Mouse (Mus musculus): Measurements from ENCODE around the gene Ppp1r36. TPM values are rescaled to one million over a fixed set of nuclear protein-coding genes. Genes with fewer than 3 reads are reported as not detected.
"Not testable (repeated sequence)": the region's sequence is repeated elsewhere in the genome, so short reads cannot be mapped to it uniquely, and the experiment has no call there.

Ppp1r36 gene
- polyA plus RNA-seq, 1 experiment from 2014 or later: 1.8 TPM

DNA sequence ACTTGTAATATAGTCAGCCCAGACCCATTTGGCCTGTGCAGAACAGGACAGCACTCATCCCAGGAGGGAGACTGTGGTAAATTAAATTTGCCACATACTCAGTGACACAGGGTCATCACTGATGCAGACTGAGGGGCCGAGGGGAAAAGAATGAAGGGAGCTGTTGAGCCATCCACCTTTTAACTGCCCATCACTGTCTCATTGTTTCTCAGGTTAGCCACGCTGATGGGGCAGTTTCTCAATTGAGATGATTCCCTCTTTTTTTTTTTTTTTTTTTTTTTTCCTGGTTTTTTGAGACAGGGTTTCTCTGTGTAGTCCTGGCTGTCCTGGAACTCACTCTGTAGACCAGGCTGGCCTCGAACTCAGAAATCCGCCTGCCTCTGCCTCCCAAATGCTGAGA, 41.1 kb downstream of the Ppp1r36 start:
- not testable (repeated sequence) for H3K4me1 ChIP-seq (replicated peaks); H3K9me3 ChIP-seq (replicated peaks); H3K27ac ChIP-seq; H3K27me3 ChIP-seq; H3K36me3 ChIP-seq; H3K9ac ChIP-seq; H3K4me2 ChIP-seq; H3K4me3 ChIP-seq; ATAC-seq (replicated peaks; ENCODE audit: insufficient number of reproducible peaks, insufficient read depth, low FRiP score, low read depth)
- 92% methylated on average over 4 of the region's 4 CpGs for WGBS

DNA sequence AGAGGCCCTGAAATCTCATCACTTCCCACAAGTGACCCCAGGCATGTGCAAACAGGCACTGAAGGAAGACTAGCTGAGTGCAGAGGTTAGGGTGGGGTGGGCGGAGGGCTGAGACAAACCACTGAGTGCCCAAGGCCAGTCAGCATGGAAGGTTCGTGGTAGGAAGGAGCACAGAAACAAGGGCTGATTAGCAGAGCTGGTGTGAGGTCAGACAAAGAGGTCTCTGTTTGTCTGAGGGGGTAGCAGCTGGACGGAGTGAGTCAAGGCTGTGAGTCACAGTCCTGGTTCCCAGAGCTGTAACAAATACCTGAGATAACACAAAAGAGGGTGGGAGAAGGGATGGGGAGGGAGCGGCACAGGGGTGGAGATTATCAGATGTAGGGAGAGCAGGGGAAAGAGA, 41.7 kb downstream of the Ppp1r36 start:
- ATAC-seq (replicated peaks; ENCODE audit: insufficient number of reproducible peaks, insufficient read depth, low FRiP score, low read depth): peak; percentile 35; the same call in 1 of the 2 replicates
- no peaks in the 10 kb centered on the region for H3K36me3 ChIP-seq
- WGBS: 34% methylated on average over 4 of the region's 4 CpGs
- no peak overlapping the region for H3K4me3 ChIP-seq
- H3K4me2 ChIP-seq: no peak overlapping the region
- no peak overlapping the region for H3K9ac ChIP-seq
- 0 out of 2 replicates have a peak, but pooled peaks cover 5% of the 10 kb centered on the region for H3K4me1 ChIP-seq (replicated peaks)
- no peaks in the 10 kb centered on the region for H3K9me3 ChIP-seq (replicated peaks)
- H3K27ac ChIP-seq: no peak overlapping the region
- H3K27me3 ChIP-seq: no peaks in the 10 kb centered on the region

DNA sequence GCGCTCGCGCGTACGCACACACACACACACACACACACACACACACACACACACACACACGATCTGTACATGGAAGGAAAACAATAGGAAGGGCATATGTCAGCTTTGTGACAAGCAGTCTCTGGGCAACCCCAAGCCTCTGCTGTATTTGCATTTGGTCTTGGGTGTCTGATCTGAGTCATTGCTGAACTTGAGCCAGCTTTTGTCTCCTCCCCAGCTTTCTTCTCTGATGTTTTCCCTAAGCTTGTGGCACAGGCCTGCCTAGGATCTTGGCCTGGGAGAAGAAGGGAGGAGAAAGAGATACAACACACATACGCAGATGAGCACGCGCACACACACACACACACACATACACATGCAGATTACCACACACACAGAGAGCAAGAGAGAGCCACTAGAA, 46.1 kb downstream of the Ppp1r36 start:
- Histone ChIP-seq H3K36me3 (no peaks in the 10 kb centered on the region), H3K4me3 (no peak overlapping the region), H3K4me2 (no peak overlapping the region), H3K27me3 (no peaks in the 10 kb centered on the region), H3K9ac (no peak overlapping the region), H3K27ac (no peak overlapping the region), H3K9me3 (replicated peaks) (no peaks in the 10 kb centered on the region), H3K4me1 (replicated peaks) (peaks cover 12% of the 10 kb centered on the region)
- WGBS: 86% methylated on average over 9 of the region's 9 CpGs
- no peak for ATAC-seq (replicated peaks; ENCODE audit: insufficient number of reproducible peaks, insufficient read depth, low FRiP score, low read depth)

DNA sequence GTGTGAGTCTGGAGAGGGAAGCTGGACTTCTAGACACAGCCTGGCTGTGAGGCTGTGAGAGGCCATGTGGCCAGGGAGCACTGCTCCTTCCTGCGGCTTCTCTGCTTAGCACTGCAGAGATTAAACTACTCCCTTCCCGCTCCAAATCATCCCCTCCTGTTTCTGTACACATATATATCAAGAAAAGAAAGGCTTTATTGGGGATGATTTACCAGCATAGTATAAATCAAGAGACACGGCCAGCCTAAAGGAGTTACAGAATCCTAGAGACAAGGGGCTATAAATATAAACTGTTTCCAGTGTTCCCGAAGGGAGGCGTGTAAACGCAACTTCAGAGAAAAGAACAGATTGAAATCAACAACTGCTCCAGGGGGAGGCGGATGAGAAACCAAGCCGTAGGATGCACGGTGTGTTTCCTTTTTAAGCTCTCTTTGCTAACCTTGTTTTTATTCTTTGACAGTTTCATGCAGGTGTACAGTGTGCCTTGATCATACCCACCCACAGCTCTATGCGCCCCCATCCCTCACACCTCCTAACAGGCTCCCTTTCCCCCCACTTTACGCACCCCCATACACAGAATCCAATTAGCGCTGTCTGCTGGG, 47.4 kb downstream of the Ppp1r36 start:
- Histone ChIP-seq H3K4me3 (no peak overlapping the region), H3K4me1 (replicated peaks) (peaks cover 10% of the 10 kb centered on the region), H3K27me3 (no peaks in the 10 kb centered on the region), H3K9ac (no peak overlapping the region), H3K36me3 (no peaks in the 10 kb centered on the region), H3K9me3 (replicated peaks) (no peaks in the 10 kb centered on the region), H3K27ac (no peak overlapping the region), H3K4me2 (no peak overlapping the region)
- WGBS: 46% methylated on average over 12 of the region's 12 CpGs
- no peak; the same call in 1 of the 2 replicates for ATAC-seq (replicated peaks; ENCODE audit: insufficient number of reproducible peaks, insufficient read depth, low FRiP score, low read depth)

DNA sequence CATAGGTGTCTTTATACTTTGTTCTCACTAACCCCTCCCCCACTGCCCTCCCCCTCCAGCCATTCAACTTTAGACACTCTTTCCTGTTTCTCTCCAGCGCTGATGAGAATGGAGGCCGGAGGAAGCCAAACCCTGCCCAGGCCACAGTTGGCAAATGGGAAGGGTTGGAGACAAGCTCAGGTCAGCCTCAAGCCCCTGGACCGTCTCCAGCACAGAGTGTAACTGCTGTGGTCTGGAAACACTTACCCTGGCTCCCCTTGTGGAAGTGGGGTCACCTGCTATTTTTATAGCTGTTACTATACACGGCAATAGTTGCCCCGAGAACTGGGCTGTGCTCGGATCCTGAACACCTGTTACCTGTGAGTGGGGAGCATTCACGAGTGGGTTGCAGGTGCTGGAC, 49.3 kb downstream of the Ppp1r36 start:
- Histone ChIP-seq H3K4me1 (replicated peaks) (peaks cover 10% of the 10 kb centered on the region), H3K9ac (no peak overlapping the region), H3K27ac (no peak overlapping the region), H3K36me3 (no peaks in the 10 kb centered on the region), H3K27me3 (no peaks in the 10 kb centered on the region), H3K9me3 (replicated peaks) (no peaks in the 10 kb centered on the region), H3K4me3 (no peak overlapping the region), H3K4me2 (no peak overlapping the region)
- WGBS: 62% methylated on average over 7 of the region's 7 CpGs
- no peak for ATAC-seq (replicated peaks; ENCODE audit: insufficient number of reproducible peaks, insufficient read depth, low FRiP score, low read depth)

DNA sequence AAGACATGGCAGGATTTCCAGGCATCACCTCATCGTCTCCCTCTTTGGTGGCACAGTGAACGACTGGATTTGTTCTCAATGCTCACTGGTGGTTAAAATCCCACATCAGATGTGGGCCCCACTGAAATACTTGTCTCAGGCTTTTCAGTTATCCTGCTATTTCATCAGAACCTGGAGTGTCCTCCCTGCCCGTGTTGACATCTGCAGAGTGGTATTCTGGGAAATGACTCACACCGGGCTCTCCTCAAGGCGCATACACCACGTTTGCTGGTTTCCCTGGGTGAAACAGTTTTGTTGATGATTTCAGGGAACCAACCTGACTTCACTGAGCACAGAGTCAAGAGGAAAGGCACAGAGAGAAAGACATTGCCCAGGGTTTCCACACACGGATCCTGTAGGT, 49.9 kb downstream of the Ppp1r36 start:
- 47% methylated on average over 7 of the region's 7 CpGs for WGBS
- no peak overlapping the region for H3K27ac ChIP-seq
- no peak overlapping the region for H3K4me3 ChIP-seq
- H3K27me3 ChIP-seq: no peaks in the 10 kb centered on the region
- H3K36me3 ChIP-seq: no peaks in the 10 kb centered on the region
- H3K9me3 ChIP-seq (replicated peaks): no peaks in the 10 kb centered on the region
- H3K4me1 ChIP-seq (replicated peaks): peaks cover 10% of the 10 kb centered on the region
- H3K4me2 ChIP-seq: no peak overlapping the region
- ATAC-seq (replicated peaks; ENCODE audit: insufficient number of reproducible peaks, insufficient read depth, low FRiP score, low read depth): no peak
- no peak overlapping the region for H3K9ac ChIP-seq

DNA sequence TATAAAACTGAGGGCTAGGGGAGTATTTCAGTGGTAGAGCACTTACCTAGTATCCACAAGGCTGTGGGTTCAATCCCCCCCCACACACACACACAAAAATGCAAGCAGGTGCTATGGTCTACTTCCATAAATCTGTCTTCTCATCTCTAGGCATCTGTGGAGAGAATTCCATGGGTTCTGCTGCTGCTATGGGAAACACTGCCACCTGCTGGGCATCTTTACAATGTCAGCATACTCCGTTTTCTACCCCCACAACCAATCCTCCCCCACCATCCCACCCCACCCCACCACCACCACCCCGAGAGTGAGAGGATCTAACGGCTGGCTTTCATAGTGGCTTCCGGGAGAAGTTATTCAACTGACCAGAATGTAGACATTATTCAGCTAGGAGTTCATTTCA, 54.7 kb downstream of the Ppp1r36 start:
- H3K4me1 ChIP-seq (replicated peaks): peaks cover 5% of the 10 kb centered on the region; the same call in 1 of the 2 replicates
- no peak overlapping the region for H3K27ac ChIP-seq
- H3K4me3 ChIP-seq: no peak overlapping the region
- no peaks in the 10 kb centered on the region for H3K27me3 ChIP-seq
- WGBS: 8% methylated on average over 4 of the region's 4 CpGs
- H3K4me2 ChIP-seq: 0 out of 2 replicates have a peak overlapping the region, but pooled peaks have one; percentile 13
- ATAC-seq (replicated peaks; ENCODE audit: insufficient number of reproducible peaks, insufficient read depth, low FRiP score, low read depth): no peak; the same call in 1 of the 2 replicates
- no peak overlapping the region for H3K9ac ChIP-seq
- no peaks in the 10 kb centered on the region for H3K9me3 ChIP-seq (replicated peaks)
- no peaks in the 10 kb centered on the region for H3K36me3 ChIP-seq

DNA sequence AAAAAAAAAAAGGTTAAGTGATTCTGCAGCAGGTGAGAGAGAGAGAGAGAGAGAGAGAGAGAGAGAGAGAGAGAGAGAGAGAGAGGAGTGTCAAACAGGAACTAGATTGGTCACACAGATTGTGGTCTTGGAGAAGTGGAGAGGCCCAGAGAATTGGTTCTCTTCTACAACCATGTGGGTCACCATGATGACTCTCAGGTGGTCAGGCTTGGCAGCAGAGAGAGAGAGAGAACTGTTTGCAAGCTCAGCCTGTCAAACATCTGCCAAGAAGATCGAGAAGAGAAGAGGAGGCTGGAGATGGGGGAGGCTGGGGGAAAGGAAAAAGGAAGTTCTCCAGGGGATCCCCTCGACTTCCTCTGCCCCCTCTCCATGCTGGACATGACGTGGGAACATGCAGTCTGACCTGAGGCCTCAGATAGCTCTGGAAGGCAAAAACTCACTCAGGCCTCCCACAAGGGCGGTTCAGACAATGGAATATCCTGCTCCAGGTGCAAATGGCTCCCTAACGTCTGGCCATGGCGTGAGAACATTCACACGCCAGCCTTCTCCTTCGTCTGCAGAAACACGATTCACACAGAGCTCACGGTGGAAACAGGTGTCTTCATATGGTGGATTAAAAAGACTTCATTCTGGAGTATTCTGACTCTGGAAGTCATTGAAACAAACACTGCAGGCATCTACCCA, 56.4 kb downstream of the Ppp1r36 start:
- no peaks in the 10 kb centered on the region for H3K9me3 ChIP-seq (replicated peaks)
- no peak for ATAC-seq (replicated peaks; ENCODE audit: insufficient number of reproducible peaks, insufficient read depth, low FRiP score, low read depth)
- H3K27me3 ChIP-seq: no peaks in the 10 kb centered on the region
- H3K27ac ChIP-seq: no peak overlapping the region
- no peak overlapping the region for H3K4me2 ChIP-seq
- peaks cover 7% of the 10 kb centered on the region for H3K4me1 ChIP-seq (replicated peaks)
- H3K9ac ChIP-seq: no peak overlapping the region
- H3K4me3 ChIP-seq: no peak overlapping the region
- no peaks in the 10 kb centered on the region for H3K36me3 ChIP-seq
- 71% methylated on average over 10 of the region's 10 CpGs for WGBS

DNA sequence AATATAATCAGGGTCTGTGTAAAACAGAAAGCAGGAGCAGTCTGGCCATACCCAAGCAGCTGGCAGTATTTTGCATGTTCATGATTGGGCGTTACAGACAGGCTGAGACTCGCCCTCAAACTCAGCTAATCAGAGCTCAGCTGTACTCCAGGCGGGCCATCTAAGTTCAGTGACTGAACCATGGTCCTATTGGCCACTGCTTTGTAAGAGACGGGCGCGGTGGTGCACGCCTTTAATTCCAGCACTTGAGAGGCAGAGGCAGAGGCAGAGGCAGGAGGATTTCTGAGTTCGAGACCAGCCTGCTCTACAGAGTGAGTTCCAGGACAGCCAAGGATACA, 56.9 kb downstream of the Ppp1r36 start:
- no peak overlapping the region for H3K27ac ChIP-seq
- H3K4me3 ChIP-seq: no peak overlapping the region
- peaks cover 12% of the 10 kb centered on the region for H3K4me1 ChIP-seq (replicated peaks)
- H3K9ac ChIP-seq: no peak overlapping the region
- H3K4me2 ChIP-seq: no peak overlapping the region
- no peaks in the 10 kb centered on the region for H3K27me3 ChIP-seq
- WGBS: 85% methylated on average over 8 of the region's 8 CpGs
- no peaks in the 10 kb centered on the region for H3K36me3 ChIP-seq
- no peaks in the 10 kb centered on the region for H3K9me3 ChIP-seq (replicated peaks)
- ATAC-seq (replicated peaks; ENCODE audit: insufficient number of reproducible peaks, insufficient read depth, low FRiP score, low read depth): no peak

DNA sequence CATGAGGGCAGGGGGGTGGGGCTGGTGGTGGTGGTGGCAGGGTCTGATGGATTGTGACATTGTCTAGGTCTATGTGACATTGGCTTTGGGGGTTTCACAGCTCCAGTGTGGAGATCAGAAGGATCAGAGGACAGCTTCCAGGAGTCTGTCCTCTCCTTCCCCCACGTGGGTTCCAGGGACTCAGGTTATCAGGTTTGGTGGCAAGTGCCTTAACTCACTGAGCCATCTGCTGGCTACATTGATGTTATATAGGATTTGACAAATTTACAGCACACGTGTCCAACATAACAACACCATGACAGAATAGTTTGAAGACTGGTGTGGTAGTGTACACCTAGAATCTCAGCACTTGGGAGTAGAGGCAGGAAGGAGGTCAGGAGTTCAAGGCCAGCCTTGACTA, 57.5 kb downstream of the Ppp1r36 start:
- ATAC-seq (replicated peaks; ENCODE audit: insufficient number of reproducible peaks, insufficient read depth, low FRiP score, low read depth): no peak
- Histone ChIP-seq H3K27me3 (no peaks in the 10 kb centered on the region), H3K27ac (no peak overlapping the region), H3K4me2 (no peak overlapping the region), H3K9ac (no peak overlapping the region), H3K9me3 (replicated peaks) (no peaks in the 10 kb centered on the region), H3K4me3 (no peak overlapping the region), H3K36me3 (no peaks in the 10 kb centered on the region), H3K4me1 (replicated peaks) (peaks cover 16% of the 10 kb centered on the region)
- WGBS: 34% methylated on average over 2 of the region's 2 CpGs

DNA sequence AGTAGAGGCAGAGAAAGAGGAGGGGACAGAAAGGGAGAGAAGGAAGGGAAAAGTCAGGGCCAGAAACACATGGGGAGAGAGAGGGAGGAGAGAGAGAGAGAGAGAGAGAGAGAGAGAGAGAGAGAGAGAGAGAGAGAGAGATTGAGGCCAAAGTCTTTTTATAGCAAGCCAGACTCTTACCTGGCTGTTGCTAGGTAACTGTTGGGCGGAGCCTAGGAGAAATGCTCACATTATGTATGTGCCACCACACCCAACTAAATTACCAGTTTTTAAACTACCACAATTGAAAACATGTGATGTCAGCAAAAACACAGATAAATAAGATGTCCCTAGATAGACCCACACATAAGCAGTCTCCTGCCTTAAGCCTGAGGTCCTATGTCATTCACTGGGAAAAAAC, 58.8 kb downstream of the Ppp1r36 start:
- Histone ChIP-seq H3K9ac (no peak overlapping the region), H3K36me3 (no peaks in the 10 kb centered on the region), H3K27me3 (no peaks in the 10 kb centered on the region), H3K4me1 (replicated peaks) (peaks cover 23% of the 10 kb centered on the region), H3K27ac (no peak overlapping the region), H3K9me3 (replicated peaks) (no peaks in the 10 kb centered on the region), H3K4me3 (no peak overlapping the region), H3K4me2 (no peak overlapping the region)
- 76% methylated on average over 1 of the region's 1 CpGs for WGBS
- no peak for ATAC-seq (replicated peaks; ENCODE audit: insufficient number of reproducible peaks, insufficient read depth, low FRiP score, low read depth)
